Mouse (Mus musculus) erythroblast, embryonic 14.5 days (primary cell): ENCODE measurements around the gene Pan3. TPM values are rescaled to one million over a fixed set of nuclear protein-coding genes. Genes with fewer than 3 reads are reported as not detected.
A peak's percentile ranks its signal among the peaks of the same experiment; 100 is the strongest.

Experiments used
- H3K27me3 ChIP-seq: 2 replicates; pipeline ENCODE4 v1.6.1; 2012; ENCODE audit warnings: inconsistent platforms; ENCODE audit not compliant: control insufficient read depth
- H3K36me3 ChIP-seq: 2 replicates; pipeline ENCODE4 v1.6.1; 2012; ENCODE audit warnings: mild to moderate bottlenecking, inconsistent platforms; ENCODE audit not compliant: control insufficient read depth
- H3K4me1 ChIP-seq: 2 replicates; pipeline ENCODE4 v1.6.1; 2012; ENCODE audit warnings: inconsistent platforms; ENCODE audit not compliant: control insufficient read depth
- H3K4me3 ChIP-seq: replicated peaks from 2 replicates; pipeline ENCODE3; 2012; ENCODE audit warnings: moderate library complexity, mild to moderate bottlenecking, inconsistent platforms
- H3K9me3 ChIP-seq: 2 replicates; pipeline ENCODE4 v1.6.1; 2012; ENCODE audit warnings: low read length, inconsistent platforms, mixed read lengths; ENCODE audit not compliant: control insufficient read depth
- GATA1 ChIP-seq: IDR thresholded peaks from 2 replicates; pipeline ENCODE4 v1.6.1; 2012; ENCODE audit warnings: low read length, inconsistent platforms, mixed read lengths
- TAL1 ChIP-seq: IDR thresholded peaks from 3 replicates; pipeline ENCODE4 v1.6.1; 2012; ENCODE audit warnings: low read length, inconsistent platforms, mixed read lengths
- polyA plus RNA-seq: library from polyadenylated mRNA; stranded (reverse); fragments of >175 nt; gene quantifications from 2 replicates; pipeline ENCODE4 v1.2.3, GENCODE M21; 2012

Pan3 gene
- polyA plus RNA-seq, 1 experiment: 1.3 TPM

- no peaks in the 10 kb centered on the region for H3K36me3 ChIP-seq
- peaks cover 47% of the 10 kb centered on the region for H3K27me3 ChIP-seq
- H3K9me3 ChIP-seq: peaks cover 2% of the 10 kb centered on the region; the same call in 1 of the 2 replicates
- TF ChIP-seq GATA1: no peak
- TF ChIP-seq TAL1: no peak
- H3K4me3 ChIP-seq: no peak overlapping the region
- no peaks in the 10 kb centered on the region; the same call in 1 of the 2 replicates for H3K4me1 ChIP-seq
These were observed 29.4 kb upstream of the Pan3 start for GRCm38 (mm10) chr5:147400505-147400979.

- no peaks in the 10 kb centered on the region for H3K36me3 ChIP-seq
- H3K4me1 ChIP-seq: no peaks in the 10 kb centered on the region; the same call in 1 of the 2 replicates
- TF ChIP-seq TAL1 (no peak), GATA1 (no peak)
- H3K9me3 ChIP-seq: no peaks in the 10 kb centered on the region; the same call in 1 of the 2 replicates
- H3K27me3 ChIP-seq: peaks cover 47% of the 10 kb centered on the region
- H3K4me3 ChIP-seq: no peak overlapping the region
These were observed 28.9 kb upstream of the Pan3 start for GRCm38 (mm10) chr5:147401024-147401423.

- Histone ChIP-seq H3K9me3 (peaks cover 2% of the 10 kb centered on the region; the same call in 1 of the 2 replicates), H3K27me3 (peaks cover 46% of the 10 kb centered on the region), H3K4me3 (no peak overlapping the region), H3K4me1 (no peaks in the 10 kb centered on the region; the same call in 1 of the 2 replicates), H3K36me3 (no peaks in the 10 kb centered on the region)
- no peak for TF ChIP-seq TAL1
- no peak for TF ChIP-seq GATA1
These were observed 27.5 kb upstream of the Pan3 start for GRCm38 (mm10) chr5:147402505-147402904.

GRCm38 (mm10) chr5:147406135-147406534, 23.8 kb upstream of the Pan3 start:
- Histone ChIP-seq H3K4me1 (no peaks in the 10 kb centered on the region), H3K27me3 (peaks cover 12% of the 10 kb centered on the region), H3K36me3 (no peaks in the 10 kb centered on the region), H3K9me3 (peaks cover 10% of the 10 kb centered on the region; the same call in 1 of the 2 replicates), H3K4me3 (no peak overlapping the region)
- no peak for TF ChIP-seq GATA1
- no peak for TF ChIP-seq TAL1

GRCm38 (mm10) chr5:147408731-147409130, 21.2 kb upstream of the Pan3 start:
- Histone ChIP-seq H3K4me3 (no peak overlapping the region), H3K9me3 (peaks cover 12% of the 10 kb centered on the region; the same call in 1 of the 2 replicates), H3K27me3 (no peaks in the 10 kb centered on the region), H3K4me1 (no peaks in the 10 kb centered on the region), H3K36me3 (no peaks in the 10 kb centered on the region)
- TF ChIP-seq TAL1 (no peak), GATA1 (no peak)

- Histone ChIP-seq H3K27me3 (no peaks in the 10 kb centered on the region), H3K4me3 (no peak overlapping the region), H3K36me3 (no peaks in the 10 kb centered on the region), H3K9me3 (peaks cover 12% of the 10 kb centered on the region; the same call in 1 of the 2 replicates), H3K4me1 (no peaks in the 10 kb centered on the region)
- TF ChIP-seq TAL1: no peak
These were observed 19.4 kb upstream of the Pan3 start for GRCm38 (mm10) chr5:147410585-147410984.

GRCm38 (mm10) chr5:147417986-147418385, 12.0 kb upstream of the Pan3 start:
- H3K4me3 ChIP-seq: no peak overlapping the region
- H3K27me3 ChIP-seq: no peaks in the 10 kb centered on the region
- H3K4me1 ChIP-seq: peaks cover 6% of the 10 kb centered on the region
- H3K9me3 ChIP-seq: no peaks in the 10 kb centered on the region
- TF ChIP-seq GATA1 (no peak), TAL1 (no peak)
- no peaks in the 10 kb centered on the region for H3K36me3 ChIP-seq

GRCm38 (mm10) chr5:147418394-147419121, 11.4 kb upstream of the Pan3 start:
- Histone ChIP-seq H3K4me3 (peak overlapping the region; percentile 31), H3K9me3 (no peaks in the 10 kb centered on the region), H3K36me3 (no peaks in the 10 kb centered on the region), H3K27me3 (no peaks in the 10 kb centered on the region), H3K4me1 (peaks cover 8% of the 10 kb centered on the region)
- no peak for TF ChIP-seq GATA1
- TF ChIP-seq TAL1: no peak

- Histone ChIP-seq H3K36me3 (no peaks in the 10 kb centered on the region), H3K4me1 (peaks cover 32% of the 10 kb centered on the region), H3K4me3 (no peak overlapping the region), H3K27me3 (no peaks in the 10 kb centered on the region), H3K9me3 (no peaks in the 10 kb centered on the region)
- TF ChIP-seq TAL1 (no peak), GATA1 (no peak)
These were observed 6.3 kb upstream of the Pan3 start for GRCm38 (mm10) chr5:147423612-147424011.
